Mouse (Mus musculus): ENCODE measurements around the gene Twist2.

The Twist2 gene

DNA sequence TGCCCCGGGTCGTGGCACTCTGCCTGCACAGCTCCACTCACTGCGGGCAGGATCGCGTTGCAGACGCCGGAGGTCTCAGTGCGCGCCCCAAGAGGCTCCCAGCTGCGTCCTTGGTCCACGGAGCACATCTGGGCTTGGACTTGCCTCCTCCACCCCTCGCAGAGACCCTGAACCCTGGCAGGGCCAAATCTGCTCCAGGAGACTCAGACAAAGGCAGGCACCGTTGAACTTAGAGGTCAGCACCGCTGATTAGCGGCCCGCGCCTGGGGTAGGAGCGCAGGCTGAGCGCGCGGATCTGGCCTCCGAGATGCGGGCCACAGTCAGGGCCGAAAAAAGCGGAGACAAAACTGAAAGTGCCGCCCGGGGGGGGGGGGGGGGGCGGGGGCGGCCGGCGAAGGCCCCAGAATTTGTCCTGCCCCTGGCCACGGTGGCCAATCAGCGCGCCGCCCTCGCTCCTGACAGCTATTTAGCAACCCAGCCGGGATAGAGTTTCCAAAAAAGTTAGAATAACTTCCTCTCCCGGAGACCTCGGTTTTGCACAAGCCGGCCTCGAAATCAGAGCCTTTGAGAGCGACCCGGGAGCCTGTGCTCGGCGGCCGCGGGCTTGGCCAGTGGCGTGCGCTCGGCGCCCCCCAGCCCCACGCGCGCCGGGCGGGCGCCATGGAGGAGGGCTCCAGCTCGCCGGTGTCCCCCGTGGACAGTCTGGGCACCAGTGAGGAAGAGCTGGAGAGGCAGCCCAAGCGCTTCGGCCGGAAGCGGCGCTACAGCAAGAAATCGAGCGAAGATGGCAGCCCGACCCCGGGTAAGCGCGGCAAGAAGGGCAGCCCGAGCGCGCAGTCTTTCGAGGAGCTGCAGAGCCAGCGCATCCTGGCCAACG, at the start of gene Twist2:
Gene Twist2, plus strand, starts transcription at position 495 of the 877 bp plus-strand sequence.
- in situ Hi-C loops (cut with MboI): no loop called here

DNA sequence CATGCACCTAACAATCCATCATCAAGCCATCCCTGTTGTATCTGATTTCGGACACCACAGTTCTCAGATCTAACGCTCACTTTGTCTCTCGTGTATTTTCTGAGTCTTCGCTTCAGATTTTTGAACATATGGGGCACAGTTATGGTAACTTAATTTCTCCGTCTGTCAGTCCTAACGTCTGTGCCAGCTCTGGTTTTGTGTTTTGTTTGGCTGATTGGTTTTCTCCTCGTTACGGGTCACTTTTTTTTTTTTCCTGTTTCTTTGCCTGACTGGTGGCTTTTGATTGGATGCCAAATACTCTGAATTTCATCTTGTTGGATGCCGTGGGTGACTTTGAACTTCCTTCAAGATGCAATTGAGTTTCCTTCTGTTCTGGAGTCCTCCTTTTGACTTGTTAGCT, 48.3 kb upstream of the Twist2 start:
- in situ Hi-C loops (cut with MboI): no loop called here

DNA sequence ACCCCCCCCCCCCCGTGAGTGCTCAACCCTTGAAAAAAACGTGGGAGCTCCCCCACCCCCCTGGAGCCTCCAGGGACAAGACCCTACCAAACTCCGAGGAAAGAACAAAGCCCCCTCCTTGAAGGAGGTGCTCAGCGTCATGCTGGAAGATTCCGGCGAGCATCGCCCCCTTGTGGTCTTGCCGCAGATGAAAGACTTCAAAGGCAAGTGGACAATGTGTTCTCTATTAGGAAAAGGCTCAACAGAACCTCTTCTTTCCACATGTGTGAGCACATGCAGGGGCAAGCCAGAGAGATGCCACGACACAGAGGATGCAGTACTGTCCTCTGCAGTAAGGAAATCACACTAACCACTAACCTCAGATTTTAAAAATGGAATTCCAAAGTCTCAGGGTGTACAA, 46.2 kb upstream of the Twist2 start:
- in situ Hi-C loops (cut with MboI): no loop called here

DNA sequence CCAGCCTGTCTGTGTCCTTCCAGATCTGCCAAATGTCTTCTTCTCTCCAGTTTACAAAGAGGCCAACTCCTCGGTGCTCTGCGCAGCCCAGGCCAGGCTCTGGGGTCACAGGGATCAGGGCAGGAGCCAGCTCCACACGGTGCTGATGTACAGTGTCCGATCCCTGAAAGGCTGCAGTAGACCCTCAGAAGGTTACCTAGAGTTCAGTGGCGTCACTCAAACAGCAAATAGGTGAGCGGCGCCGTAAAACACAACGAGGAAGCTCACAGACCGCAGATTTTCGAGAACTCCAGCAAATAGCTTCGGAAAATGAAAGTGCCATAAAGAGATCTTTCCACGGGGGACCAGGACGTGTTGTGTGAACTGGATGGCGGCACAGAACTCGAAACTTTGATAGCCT, 44.0 kb upstream of the Twist2 start:
- in situ Hi-C loops (cut with MboI): no loop called here

DNA sequence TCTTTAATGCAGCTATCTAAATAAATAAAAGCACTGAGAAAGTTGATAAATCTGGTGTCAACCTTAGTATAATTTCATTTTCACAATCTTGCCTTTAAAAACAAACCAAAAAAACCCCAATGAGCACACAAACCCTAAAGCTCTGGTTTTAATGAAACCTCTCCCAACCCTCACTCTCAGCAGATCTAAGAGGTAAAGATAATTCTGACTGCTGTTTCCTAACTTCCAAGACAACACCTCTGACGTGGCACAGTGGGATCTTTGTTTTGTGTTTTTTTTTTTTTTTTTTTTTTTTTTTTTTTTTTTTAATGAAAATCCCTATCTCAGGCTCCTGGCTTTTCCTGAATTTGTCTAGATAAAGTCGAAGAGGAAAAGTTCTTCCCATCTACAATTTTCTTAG, 43.1 kb upstream of the Twist2 start:
- in situ Hi-C loops (cut with MboI): no loop called here

- in situ Hi-C loops (cut with MboI): no loop called here
Measured at GRCm38 (mm10) chr1:91758600-91759515, 42.4 kb upstream of the Twist2 start.

DNA sequence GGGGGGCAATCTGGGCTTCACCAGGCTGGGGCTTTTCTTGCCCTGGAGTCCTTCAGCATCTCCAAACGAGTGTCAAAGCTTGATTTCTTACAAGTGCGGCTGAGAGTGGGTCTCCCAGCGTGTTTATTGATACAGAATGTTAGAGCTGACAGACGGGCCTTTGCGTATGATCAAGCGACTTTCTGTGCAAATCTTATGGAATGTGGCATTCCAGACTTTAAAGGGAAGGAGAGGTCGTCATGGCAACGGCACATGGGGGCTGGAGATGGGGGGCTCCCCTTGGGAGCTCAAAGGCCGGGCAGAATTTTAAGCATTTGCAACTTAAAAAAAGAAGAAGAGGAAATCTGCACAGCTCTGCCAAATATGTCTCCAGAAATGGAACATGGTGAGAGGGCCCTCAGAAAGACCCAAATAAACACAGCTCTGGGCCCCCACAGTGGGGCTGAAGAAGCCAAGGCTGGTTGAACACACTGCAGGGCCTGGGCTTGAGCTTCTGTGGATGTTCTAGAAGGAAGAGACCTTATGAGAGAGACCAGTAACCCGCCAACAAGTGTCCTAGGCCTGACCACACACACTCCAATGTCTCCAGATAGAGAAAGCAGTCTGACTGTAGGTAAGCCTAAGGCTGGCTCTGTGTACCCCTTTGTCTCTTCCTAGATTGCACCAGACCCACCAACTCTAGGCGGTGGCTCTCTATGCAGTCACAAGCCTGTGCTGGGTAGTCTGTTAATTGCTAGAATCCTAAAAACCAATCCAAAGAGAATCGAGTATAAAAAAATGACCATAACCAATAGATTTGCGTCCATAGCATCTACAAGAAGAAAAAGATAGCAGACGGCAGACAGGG, 40.9 kb upstream of the Twist2 start:
- in situ Hi-C loops (cut with MboI): no loop called here

- in situ Hi-C loops (cut with MboI): no loop called here
Measured at GRCm38 (mm10) chr1:91762528-91763091, 38.7 kb upstream of the Twist2 start.

DNA sequence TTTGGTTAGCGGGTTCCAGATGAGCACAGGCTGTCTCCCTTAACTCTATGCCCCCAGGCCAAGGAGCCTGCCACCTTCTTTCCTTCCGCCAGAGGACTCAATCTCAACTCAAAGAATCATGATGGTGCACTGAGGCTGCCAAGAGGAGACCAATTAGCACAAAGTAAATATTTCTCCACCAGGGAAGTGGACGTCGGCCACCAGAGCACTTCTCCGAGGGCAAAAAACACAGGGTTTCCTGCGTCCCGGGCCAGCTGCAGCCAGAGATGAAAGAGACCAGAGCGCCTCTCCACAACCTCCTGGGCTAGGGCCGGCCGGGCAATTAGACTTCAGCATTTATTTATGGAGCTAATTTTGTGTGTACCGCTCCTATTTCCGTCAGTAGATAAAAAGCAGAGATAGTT, 31.0 kb upstream of the Twist2 start:
- in situ Hi-C loops (cut with MboI): no loop called here

GRCm38 (mm10) chr1:91770676-91771075, 30.6 kb upstream of the Twist2 start:
- in situ Hi-C loops (cut with MboI): no loop called here

- in situ Hi-C loops (cut with MboI): no loop called here
Measured at GRCm38 (mm10) chr1:91776928-91777327, 24.3 kb upstream of the Twist2 start.

GRCm38 (mm10) chr1:91779819-91780218, 21.4 kb upstream of the Twist2 start:
- in situ Hi-C loops (cut with MboI): no loop called here

DNA sequence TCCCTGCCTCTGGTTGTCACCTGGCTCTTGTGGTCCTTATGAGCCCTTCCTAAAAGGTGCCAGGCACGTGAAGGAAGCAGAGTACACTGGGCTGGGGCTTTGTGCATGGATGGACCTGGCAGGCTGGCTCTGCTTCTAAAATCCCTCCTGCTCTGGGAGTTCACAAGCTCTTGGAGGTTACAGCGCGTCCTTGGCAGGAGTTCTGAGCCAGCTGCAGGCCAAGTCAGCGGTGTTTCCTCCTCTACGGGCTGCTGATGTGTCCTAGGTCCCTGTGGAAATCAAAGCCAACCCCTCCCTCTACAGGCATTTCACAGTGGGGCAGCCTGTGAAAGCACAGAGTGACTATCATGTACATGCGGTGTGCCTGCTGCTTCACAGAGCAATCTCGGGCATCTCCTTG, 20.1 kb upstream of the Twist2 start:
- in situ Hi-C loops (cut with MboI): no loop called here

GRCm38 (mm10) chr1:91784162-91784561, 17.1 kb upstream of the Twist2 start:
- in situ Hi-C loops (cut with MboI): no loop called here

DNA sequence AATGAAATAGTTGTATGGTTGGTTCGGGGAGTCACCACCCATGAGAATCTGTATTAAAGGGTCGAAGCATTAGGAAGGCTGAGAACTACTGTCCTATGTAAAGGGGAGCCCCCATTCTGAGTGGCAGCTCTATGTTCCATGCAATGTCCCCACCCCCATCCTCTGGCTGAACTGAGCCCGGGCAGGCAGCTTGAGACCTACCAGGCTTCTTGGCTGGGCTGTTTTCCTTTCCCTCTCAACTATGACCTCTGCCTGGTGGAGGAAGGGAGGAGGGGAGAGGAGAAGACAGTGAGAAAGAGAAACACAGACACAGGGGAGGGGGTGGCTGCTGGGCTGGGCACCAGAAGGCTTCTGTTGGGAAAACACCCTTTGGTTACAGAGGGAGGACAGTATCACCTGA, 1.9 kb upstream of the Twist2 start:
- in situ Hi-C loops (cut with MboI): no loop called here

GRCm38 (mm10) chr1:91800348-91800747, 913 bp upstream of the Twist2 start:
- in situ Hi-C loops (cut with MboI): no loop called here

- in situ Hi-C loops (cut with MboI): no loop called here
Measured at GRCm38 (mm10) chr1:91801844-91802366, 644 bp downstream of the Twist2 start.

- in situ Hi-C loops (cut with MboI): no loop called here
Measured at GRCm38 (mm10) chr1:91802406-91803121, 1.3 kb downstream of the Twist2 start.

GRCm38 (mm10) chr1:91803416-91803815, 2.2 kb downstream of the Twist2 start:
- in situ Hi-C loops (cut with MboI): no loop called here

DNA sequence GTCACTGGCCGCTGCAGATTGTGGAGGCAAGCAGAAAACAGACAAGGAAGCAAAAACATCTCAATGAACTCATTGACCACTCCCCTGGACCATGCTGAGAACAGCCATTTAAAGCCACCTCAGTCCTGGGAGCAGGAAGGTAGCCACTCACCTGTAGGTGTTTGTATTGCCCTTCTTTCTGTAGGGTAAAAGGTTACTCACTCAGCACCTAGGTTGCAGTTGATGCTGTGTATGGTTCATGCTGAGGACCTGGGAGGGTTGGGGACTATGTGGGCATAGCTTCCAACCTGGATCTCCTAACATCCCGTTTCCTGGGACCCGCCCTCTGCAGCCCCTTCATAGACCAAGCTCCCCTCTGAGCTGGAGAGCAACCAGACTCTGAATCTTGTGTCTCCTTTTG, 14.8 kb downstream of the Twist2 start:
- in situ Hi-C loops (cut with MboI): no loop called here

DNA sequence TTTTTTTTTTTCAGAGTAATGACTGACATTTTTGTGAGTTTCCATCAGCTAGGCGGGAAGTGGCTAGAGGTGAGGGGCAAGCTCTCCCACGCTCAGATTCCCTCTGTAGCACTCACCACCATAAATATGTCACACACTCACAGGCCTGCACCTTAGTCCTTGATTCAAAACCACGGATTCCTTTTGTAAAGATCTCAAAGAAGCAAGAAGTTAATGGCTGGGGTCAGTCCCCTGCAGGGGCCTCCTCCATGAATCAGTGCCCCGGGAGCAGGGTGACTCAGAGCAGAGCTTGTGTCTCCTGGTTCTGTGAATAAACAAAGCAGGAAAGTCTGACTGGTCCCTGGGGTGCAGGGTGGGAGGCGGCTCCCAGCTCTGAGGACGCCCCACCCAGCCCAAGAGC, 15.3 kb downstream of the Twist2 start:
- in situ Hi-C loops (cut with MboI): no loop called here
